Mouse (Mus musculus): ENCODE results near the gene Tas2r134.

Gene Tas2r134

GRCm38 (mm10) chr2:51627211-51627610, at the start of gene Tas2r134:
TSS of gene Tas2r134 (plus strand) at chr2:51627511.
- DNase-seq (ENCODE audit: low spot score) = no peak

GRCm38 (mm10) chr2:51579767-51580166, 47.5 kb upstream of the Tas2r134 start:
- DNase-seq (ENCODE audit: low spot score) = no peak

GRCm38 (mm10) chr2:51584050-51585046, 43.0 kb upstream of the Tas2r134 start:
- DNase-seq (ENCODE audit: low spot score) = no peak

GRCm38 (mm10) chr2:51588336-51588735, 39.0 kb upstream of the Tas2r134 start:
- DNase-seq (ENCODE audit: low spot score) = no peak

- DNase-seq (ENCODE audit: low spot score) = no peak
Observed at GRCm38 (mm10) chr2:51588895-51589294, 38.4 kb upstream of the Tas2r134 start.

GRCm38 (mm10) chr2:51589627-51590026, 37.7 kb upstream of the Tas2r134 start:
- no peak for DNase-seq (ENCODE audit: low spot score)

- DNase-seq (ENCODE audit: low spot score) = no peak
Observed at GRCm38 (mm10) chr2:51590308-51590707, 37.0 kb upstream of the Tas2r134 start.

- no peak for DNase-seq (ENCODE audit: low spot score)
Observed at GRCm38 (mm10) chr2:51592157-51592556, 35.2 kb upstream of the Tas2r134 start.

- DNase-seq (ENCODE audit: low spot score) = no peak
Observed at GRCm38 (mm10) chr2:51599473-51600201, 27.7 kb upstream of the Tas2r134 start.

- DNase-seq (ENCODE audit: low spot score) = no peak
Observed at GRCm38 (mm10) chr2:51600202-51600487, 27.2 kb upstream of the Tas2r134 start.

GRCm38 (mm10) chr2:51600873-51601272, 26.4 kb upstream of the Tas2r134 start:
- no peak for DNase-seq (ENCODE audit: low spot score)

GRCm38 (mm10) chr2:51610305-51610704, 17.0 kb upstream of the Tas2r134 start:
- DNase-seq (ENCODE audit: low spot score) = no peak

GRCm38 (mm10) chr2:51610897-51611296, 16.4 kb upstream of the Tas2r134 start:
- no peak for DNase-seq (ENCODE audit: low spot score)

GRCm38 (mm10) chr2:51613716-51614115, 13.6 kb upstream of the Tas2r134 start:
- DNase-seq (ENCODE audit: low spot score) = no peak

- no peak for DNase-seq (ENCODE audit: low spot score)
Observed at GRCm38 (mm10) chr2:51621931-51622330, 5.4 kb upstream of the Tas2r134 start.

GRCm38 (mm10) chr2:51626007-51626406, 1.3 kb upstream of the Tas2r134 start:
- DNase-seq (ENCODE audit: low spot score) = no peak

- DNase-seq (ENCODE audit: low spot score) = no peak
Observed at GRCm38 (mm10) chr2:51631428-51631827, 4.1 kb downstream of the Tas2r134 start.

- no peak for DNase-seq (ENCODE audit: low spot score)
Observed at GRCm38 (mm10) chr2:51637681-51638080, 10.4 kb downstream of the Tas2r134 start.

- no peak for DNase-seq (ENCODE audit: low spot score)
Observed at GRCm38 (mm10) chr2:51641635-51642034, 14.3 kb downstream of the Tas2r134 start.

- DNase-seq (ENCODE audit: low spot score) = no peak
Observed at GRCm38 (mm10) chr2:51643244-51644139, 16.2 kb downstream of the Tas2r134 start.

GRCm38 (mm10) chr2:51647972-51648371, 20.7 kb downstream of the Tas2r134 start:
- DNase-seq (ENCODE audit: low spot score) = no peak

GRCm38 (mm10) chr2:51649887-51650286, 22.6 kb downstream of the Tas2r134 start:
- DNase-seq (ENCODE audit: low spot score) = no peak
